Comparison of ENCODE assay signal across 1 mouse cellular context in genomic region chr16:94339164-94340160, GRCm38 (mm10).
A peak's percentile ranks its signal among the peaks of the same experiment; 100 is the strongest.
TF ChIP-seq lines count a peak whose summit lies in the region.

No protein-coding gene starts in this region.

TF ChIP-seq in CH12.LX, 34 proteins besides CTCF, POLR2A, EP300 and RAD21 (continued from another document):
- TF ChIP-seq NELFE (IDR thresholded peaks at IDR 0.05; ENCODE audit: low read depth, low read length) = peak; percentile 21; the same call in 1 of the 2 replicates
- peak; percentile 55 for TF ChIP-seq MXI1 (IDR thresholded peaks at IDR 0.05; ENCODE audit: low read depth, low read length)
- peak; percentile 47 for TF ChIP-seq SMC3 (IDR thresholded peaks at IDR 0.05; ENCODE audit: low read depth, low read length)
- peak; percentile 69 for TF ChIP-seq TCF12 (IDR thresholded peaks at IDR 0.05; ENCODE audit: low read depth, low read length)
- 0 out of 2 replicates have a peak, but pooled peaks have one; percentile 52 for TF ChIP-seq KAT2A (IDR thresholded peaks at IDR 0.05; ENCODE audit: insufficient replicate concordance, low read length)
- peak; percentile 75 for TF ChIP-seq HCFC1 (IDR thresholded peaks at IDR 0.05; ENCODE audit: low read depth, low read length)
